Mouse (Mus musculus) midbrain, embryonic 12.5 days (tissue): ENCODE measurements at regions not wholly inside any gene's neighbourhood (a gene's known extent, or its start where the extent isn't known, plus 50 kb on each side); places are given as distances from the start of the nearest gene placed in this dataset.
A peak's percentile ranks its signal among the peaks of the same experiment; 100 is the strongest.

Experiments
- ATAC-seq: fragments of 200-750 bp; cut with Nextera tagmentation; 2 replicates; pipeline ENCODE4 v1.8.0; 2017; ENCODE audit warnings: low read depth, moderate TSS enrichment, moderate library complexity; ENCODE audit not compliant: low FRiP score
- H3K27ac ChIP-seq: fragments of 300-500 bp; sonication (generic); replicated peaks from 2 replicates; pipeline ENCODE4 v1.5.1; 2016; ENCODE audit warnings: mild to moderate bottlenecking
- H3K27me3 ChIP-seq: fragments of 300-500 bp; sonication (generic); 2 replicates; pipeline ENCODE4 v1.6.1; 2016; ENCODE audit warnings: mild to moderate bottlenecking
- H3K36me3 ChIP-seq: fragments of 300-500 bp; sonication (generic); 2 replicates; pipeline ENCODE4 v1.6.1; 2016
- H3K4me1 ChIP-seq: fragments of 300-500 bp; sonication (generic); 2 replicates; pipeline ENCODE4 v1.6.1; 2016
- H3K4me2 ChIP-seq: fragments of 300-500 bp; sonication (generic); replicated peaks from 2 replicates; pipeline ENCODE4 v1.6.1; 2016; ENCODE audit warnings: mild to moderate bottlenecking, moderate library complexity
- H3K4me3 ChIP-seq: fragments of 300-500 bp; sonication (generic); 2 replicates; pipeline ENCODE4 v1.5.1; 2016; ENCODE audit warnings: mild to moderate bottlenecking
- H3K9ac ChIP-seq: fragments of 300-500 bp; sonication (generic); replicated peaks from 2 replicates; pipeline ENCODE4 v1.6.1; 2016; ENCODE audit warnings: mild to moderate bottlenecking, moderate library complexity
- H3K9me3 ChIP-seq: fragments of 300-500 bp; sonication (generic); 2 replicates; pipeline ENCODE4 v1.6.1; 2016; ENCODE audit warnings: mild to moderate bottlenecking
- WGBS: fragments of 180-500 bp; shearing (Covaris S2); methylation state at CpG from one replicate; pipeline ENCODE4 v1.1.7; 2016; 5-methylcytosine and 5-hydroxymethylcytosine counted together

DNA sequence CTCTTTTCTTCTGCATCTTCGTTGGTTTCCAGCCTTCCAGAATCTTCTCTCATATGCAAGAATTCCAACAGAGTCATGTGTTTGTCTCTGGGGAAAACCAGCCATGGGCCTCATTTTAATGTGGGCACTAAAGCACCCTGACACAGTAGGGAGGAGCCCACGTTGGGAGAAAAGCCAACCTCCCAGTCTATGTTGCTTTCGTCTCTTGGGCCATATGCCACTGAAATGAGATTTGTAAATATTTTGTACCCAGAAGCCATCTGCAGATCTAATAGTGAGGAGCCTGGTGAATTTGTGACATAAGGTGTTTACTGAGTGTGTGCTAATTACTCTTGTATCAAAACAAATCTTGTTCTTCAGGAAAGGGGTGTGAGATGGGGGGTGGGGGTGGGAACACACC, 205.3 kb upstream of the Sulf2 start:
- Histone ChIP-seq H3K4me2 (no peak overlapping the region), H3K4me1 (peaks cover 19% of the 10 kb centered on the region), H3K27me3 (peaks cover 61% of the 10 kb centered on the region), H3K4me3 (no peak overlapping the region), H3K9me3 (no peaks in the 10 kb centered on the region), H3K9ac (no peak overlapping the region), H3K36me3 (no peaks in the 10 kb centered on the region), H3K27ac (0 out of 2 replicates have a peak overlapping the region, but pooled peaks have one; percentile 56)
- 76% methylated on average over 3 of the region's 3 CpGs for WGBS
- ATAC-seq: no peak

DNA sequence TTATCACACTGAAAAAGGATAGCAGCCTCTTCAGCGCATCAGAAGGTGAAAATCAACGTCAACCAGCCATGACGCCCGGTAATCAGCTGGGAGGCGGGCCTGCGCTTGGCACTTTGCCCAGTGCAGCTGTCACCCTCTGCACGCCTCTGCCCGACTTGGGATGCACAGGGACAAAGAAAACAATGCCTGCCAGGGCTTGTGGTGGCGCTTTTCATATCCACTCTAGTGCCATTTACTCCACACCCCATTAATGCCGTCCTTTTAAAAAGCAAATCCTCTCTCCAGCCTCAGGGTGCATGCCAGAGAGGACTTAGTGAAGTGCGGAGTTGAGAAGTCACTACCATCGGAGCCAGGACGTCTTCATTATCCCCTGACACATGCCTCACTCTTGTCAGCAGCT, 204.5 kb upstream of the Sulf2 start:
- 43% methylated on average over 13 of the region's 13 CpGs for WGBS
- no peak overlapping the region for H3K4me3 ChIP-seq
- peak overlapping the region; percentile 56 for H3K27ac ChIP-seq
- H3K4me2 ChIP-seq: no peak overlapping the region
- H3K4me1 ChIP-seq: peaks cover 19% of the 10 kb centered on the region
- H3K36me3 ChIP-seq: no peaks in the 10 kb centered on the region
- peak; percentile 69; the same call in 1 of the 2 replicates for ATAC-seq
- no peak overlapping the region for H3K9ac ChIP-seq
- peaks cover 61% of the 10 kb centered on the region for H3K27me3 ChIP-seq
- no peaks in the 10 kb centered on the region for H3K9me3 ChIP-seq

DNA sequence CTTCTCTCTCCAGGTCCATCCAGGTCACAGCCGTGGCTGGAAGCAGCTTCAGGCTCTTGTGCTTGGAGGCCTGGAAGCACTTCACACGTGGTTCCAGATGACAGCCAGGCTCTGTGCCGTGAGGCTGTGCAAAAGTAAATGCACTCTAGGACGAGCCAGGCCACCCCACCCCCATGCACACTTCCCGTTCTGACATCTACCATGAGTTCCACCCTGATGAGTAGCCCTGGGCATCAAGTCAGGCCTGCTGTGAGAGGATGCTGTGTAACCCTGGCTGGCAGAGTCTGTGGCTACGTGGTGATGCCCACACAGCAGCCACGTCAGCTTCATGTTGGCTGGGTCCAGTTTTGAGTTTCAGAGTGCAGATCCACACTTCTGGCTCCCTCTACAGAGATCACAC, 202.4 kb upstream of the Sulf2 start:
- Histone ChIP-seq H3K36me3 (no peaks in the 10 kb centered on the region), H3K4me2 (no peak overlapping the region), H3K4me1 (peaks cover 29% of the 10 kb centered on the region), H3K9ac (no peak overlapping the region), H3K27me3 (peaks cover 67% of the 10 kb centered on the region), H3K4me3 (no peak overlapping the region), H3K27ac (no peak overlapping the region), H3K9me3 (no peaks in the 10 kb centered on the region)
- 78% methylated on average over 7 of the region's 7 CpGs for WGBS
- no peak for ATAC-seq

DNA sequence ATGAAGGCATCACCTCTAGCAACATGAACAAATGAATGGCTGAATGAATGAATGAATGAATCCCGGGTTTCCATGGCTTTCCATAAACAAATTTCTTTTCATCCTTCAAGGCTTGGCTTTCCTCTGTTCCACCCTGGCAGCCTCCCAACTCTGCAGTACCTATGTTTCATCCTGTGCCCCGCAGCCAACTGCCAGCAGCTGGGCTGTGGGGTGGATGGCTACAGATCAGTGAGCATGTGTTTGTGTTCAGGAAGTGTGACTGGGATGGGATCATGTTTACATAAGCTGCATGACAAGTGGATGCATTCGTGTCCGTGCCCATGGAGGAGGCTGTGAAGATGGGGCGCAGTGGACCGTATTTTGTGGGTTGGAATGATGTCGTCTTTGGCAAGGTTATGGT, 200.5 kb upstream of the Sulf2 start:
- no peak overlapping the region for H3K4me3 ChIP-seq
- H3K36me3 ChIP-seq: no peaks in the 10 kb centered on the region
- H3K9me3 ChIP-seq: no peaks in the 10 kb centered on the region
- WGBS: 78% methylated on average over 7 of the region's 7 CpGs
- no peak for ATAC-seq
- H3K4me2 ChIP-seq: no peak overlapping the region
- peaks cover 62% of the 10 kb centered on the region for H3K27me3 ChIP-seq
- peaks cover 26% of the 10 kb centered on the region for H3K4me1 ChIP-seq
- no peak overlapping the region for H3K9ac ChIP-seq
- no peak overlapping the region for H3K27ac ChIP-seq

DNA sequence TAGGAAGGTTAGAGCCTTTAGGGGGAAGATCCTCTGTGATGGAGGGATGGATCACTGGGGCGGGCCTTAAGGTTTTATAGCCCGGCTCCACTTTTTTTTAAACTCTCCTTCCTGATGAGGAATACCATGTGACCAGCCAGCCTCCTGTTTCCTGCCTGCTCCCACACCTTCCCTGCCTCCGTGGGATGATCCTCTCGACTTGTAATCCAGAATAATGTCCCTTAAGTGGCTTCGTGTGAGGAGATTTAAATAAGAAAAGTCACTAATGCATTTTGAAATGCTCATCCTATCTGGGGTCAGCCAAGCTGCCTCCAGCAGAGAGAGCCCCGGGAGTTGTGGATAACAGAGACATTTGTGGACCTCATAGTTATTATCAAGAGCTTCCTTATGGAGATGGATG, 200.0 kb upstream of the Sulf2 start:
- Histone ChIP-seq H3K9me3 (no peaks in the 10 kb centered on the region), H3K36me3 (no peaks in the 10 kb centered on the region), H3K4me3 (no peak overlapping the region), H3K4me2 (no peak overlapping the region), H3K27ac (no peak overlapping the region), H3K9ac (no peak overlapping the region), H3K27me3 (peaks cover 67% of the 10 kb centered on the region), H3K4me1 (peaks cover 23% of the 10 kb centered on the region)
- ATAC-seq: no peak
- WGBS: 55% methylated on average over 6 of the region's 6 CpGs

DNA sequence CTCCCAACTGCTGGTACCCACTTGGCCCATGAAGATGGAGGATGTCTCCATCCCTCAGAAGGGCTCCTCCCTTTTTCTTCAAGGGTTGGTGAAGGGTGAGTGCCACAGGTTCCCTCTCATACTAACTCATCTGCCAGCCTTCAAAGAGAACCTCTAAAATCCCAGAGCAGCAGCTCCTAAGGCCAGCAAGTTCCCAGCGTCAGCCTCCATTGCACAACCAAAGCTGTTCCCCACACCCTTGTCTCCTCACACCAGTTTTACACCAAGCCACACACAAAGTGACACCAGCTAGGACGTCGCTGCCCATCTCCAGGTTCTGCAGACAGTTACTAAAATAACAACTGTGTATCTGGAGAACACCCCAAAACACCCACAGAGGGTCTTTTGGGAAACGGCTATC, 198.9 kb upstream of the Sulf2 start:
- Histone ChIP-seq H3K36me3 (no peaks in the 10 kb centered on the region), H3K27me3 (peaks cover 74% of the 10 kb centered on the region), H3K4me1 (peaks cover 12% of the 10 kb centered on the region), H3K9ac (no peak overlapping the region), H3K27ac (no peak overlapping the region), H3K4me3 (no peak overlapping the region), H3K9me3 (no peaks in the 10 kb centered on the region), H3K4me2 (no peak overlapping the region)
- no peak for ATAC-seq
- 91% methylated on average over 4 of the region's 4 CpGs for WGBS

DNA sequence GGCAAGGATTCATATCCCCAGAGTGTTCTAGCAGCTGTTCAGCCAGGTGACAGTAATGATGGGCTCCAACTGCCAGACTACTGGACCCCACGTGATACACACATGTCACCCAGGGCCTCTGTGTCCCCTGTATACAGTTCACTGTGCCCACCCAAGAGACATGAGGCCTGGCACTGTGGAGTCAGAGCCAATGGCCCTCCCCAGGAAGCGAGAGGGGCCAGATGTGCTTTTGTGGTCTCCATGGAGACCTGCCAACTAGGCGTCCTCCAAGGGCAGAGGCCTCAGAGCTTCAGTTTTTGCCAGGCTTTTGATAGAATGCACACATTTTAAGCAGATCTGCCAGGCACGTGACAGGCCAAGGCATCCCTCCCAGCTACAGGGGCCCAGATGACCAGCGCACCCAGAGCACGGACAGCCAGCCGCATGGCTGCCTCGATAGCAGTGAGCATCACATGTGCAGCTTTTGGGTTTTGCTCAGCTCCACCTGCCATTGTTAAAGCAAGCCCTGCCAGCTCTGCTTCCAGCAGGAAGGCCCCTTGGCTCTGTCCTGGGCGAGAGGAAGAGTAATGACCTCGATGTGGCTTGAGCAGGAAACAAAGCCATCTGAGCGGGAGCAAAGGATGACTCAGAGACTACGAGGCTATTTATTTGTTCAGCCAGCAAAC, 198.1 kb upstream of the Sulf2 start:
- 70% methylated on average over 12 of the region's 12 CpGs for WGBS
- no peak overlapping the region for H3K4me2 ChIP-seq
- H3K4me1 ChIP-seq: peaks cover 12% of the 10 kb centered on the region
- H3K27me3 ChIP-seq: peaks cover 74% of the 10 kb centered on the region
- no peak overlapping the region for H3K9ac ChIP-seq
- no peak overlapping the region for H3K4me3 ChIP-seq
- no peaks in the 10 kb centered on the region for H3K9me3 ChIP-seq
- no peaks in the 10 kb centered on the region for H3K36me3 ChIP-seq
- H3K27ac ChIP-seq: no peak overlapping the region
- no peak for ATAC-seq

DNA sequence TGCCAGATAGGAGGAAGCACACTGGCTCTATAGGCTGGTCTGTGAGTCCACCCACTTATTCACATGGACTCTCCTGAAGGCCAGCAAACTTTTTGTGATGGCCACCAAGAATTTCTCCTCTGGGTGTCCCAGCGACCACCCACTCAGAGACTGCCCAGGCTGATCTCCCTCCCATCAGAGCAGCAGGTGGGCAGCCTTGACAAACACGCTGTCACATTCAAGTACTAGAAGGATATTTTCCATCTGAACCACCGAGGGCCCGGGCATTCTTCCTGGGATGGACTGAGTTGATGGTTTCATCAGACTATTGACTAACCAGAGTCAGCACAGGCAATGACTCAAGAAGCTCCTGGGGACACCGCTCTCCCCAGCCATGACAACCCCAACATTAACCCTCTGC, 196.5 kb upstream of the Sulf2 start:
- H3K36me3 ChIP-seq: no peaks in the 10 kb centered on the region
- WGBS: 85% methylated on average over 5 of the region's 5 CpGs
- H3K9me3 ChIP-seq: no peaks in the 10 kb centered on the region
- peaks cover 74% of the 10 kb centered on the region for H3K27me3 ChIP-seq
- H3K9ac ChIP-seq: no peak overlapping the region
- no peak overlapping the region for H3K27ac ChIP-seq
- H3K4me3 ChIP-seq: no peak overlapping the region
- ATAC-seq: no peak
- peaks cover 18% of the 10 kb centered on the region for H3K4me1 ChIP-seq
- no peak overlapping the region for H3K4me2 ChIP-seq

DNA sequence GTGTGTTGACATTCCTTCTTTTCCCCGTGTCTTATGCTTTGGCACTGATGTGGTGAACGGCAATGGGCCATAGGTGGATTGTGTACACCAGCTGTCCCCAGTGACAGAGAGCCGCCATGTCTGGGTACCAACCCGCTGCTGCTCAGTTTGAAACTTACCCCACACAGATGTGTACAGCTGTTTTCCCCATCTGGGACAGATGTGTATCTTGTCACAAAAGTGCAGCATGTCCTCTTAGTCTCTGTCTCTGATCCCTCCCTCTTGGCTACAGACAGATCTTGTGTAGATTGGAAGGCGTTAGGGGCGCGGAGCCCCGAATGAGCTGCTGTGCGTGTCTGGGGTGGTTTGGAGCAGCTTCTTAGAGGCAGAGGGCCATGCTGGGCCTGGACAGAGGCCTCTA, 196.1 kb upstream of the Sulf2 start:
- WGBS: 90% methylated on average over 9 of the region's 9 CpGs
- Histone ChIP-seq H3K27ac (no peak overlapping the region), H3K9ac (no peak overlapping the region), H3K27me3 (peaks cover 71% of the 10 kb centered on the region), H3K4me2 (no peak overlapping the region), H3K4me1 (peaks cover 22% of the 10 kb centered on the region), H3K4me3 (no peak overlapping the region), H3K36me3 (no peaks in the 10 kb centered on the region), H3K9me3 (no peaks in the 10 kb centered on the region)
- ATAC-seq: no peak

DNA sequence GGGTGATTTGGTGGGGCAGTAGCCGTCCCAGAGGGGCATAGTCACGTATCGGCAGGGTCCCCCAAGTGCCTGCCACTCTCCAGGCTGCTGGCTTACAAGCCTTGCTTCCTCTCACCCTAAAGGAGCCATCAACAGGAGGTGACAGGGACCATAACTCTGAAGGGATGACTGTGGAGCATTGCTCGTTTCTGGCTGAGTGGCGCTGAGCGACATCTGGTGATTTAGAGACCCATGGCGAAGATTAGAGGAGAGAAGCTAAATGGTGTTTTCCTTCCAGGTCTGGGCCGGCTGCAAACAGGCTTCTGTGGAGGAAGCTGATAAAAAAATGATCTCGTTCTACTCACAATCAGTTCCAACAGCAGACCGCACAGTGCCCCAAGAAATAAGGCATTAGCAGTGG, 193.2 kb upstream of the Sulf2 start:
- no peak overlapping the region for H3K4me3 ChIP-seq
- H3K4me1 ChIP-seq: peaks cover 35% of the 10 kb centered on the region
- H3K27ac ChIP-seq: 0 out of 2 replicates have a peak overlapping the region, but pooled peaks have one; percentile 6
- H3K9ac ChIP-seq: no peak overlapping the region
- no peak overlapping the region for H3K4me2 ChIP-seq
- H3K27me3 ChIP-seq: peaks cover 67% of the 10 kb centered on the region
- no peak for ATAC-seq
- 74% methylated on average over 10 of the region's 10 CpGs for WGBS
- H3K9me3 ChIP-seq: no peaks in the 10 kb centered on the region
- no peaks in the 10 kb centered on the region for H3K36me3 ChIP-seq

DNA sequence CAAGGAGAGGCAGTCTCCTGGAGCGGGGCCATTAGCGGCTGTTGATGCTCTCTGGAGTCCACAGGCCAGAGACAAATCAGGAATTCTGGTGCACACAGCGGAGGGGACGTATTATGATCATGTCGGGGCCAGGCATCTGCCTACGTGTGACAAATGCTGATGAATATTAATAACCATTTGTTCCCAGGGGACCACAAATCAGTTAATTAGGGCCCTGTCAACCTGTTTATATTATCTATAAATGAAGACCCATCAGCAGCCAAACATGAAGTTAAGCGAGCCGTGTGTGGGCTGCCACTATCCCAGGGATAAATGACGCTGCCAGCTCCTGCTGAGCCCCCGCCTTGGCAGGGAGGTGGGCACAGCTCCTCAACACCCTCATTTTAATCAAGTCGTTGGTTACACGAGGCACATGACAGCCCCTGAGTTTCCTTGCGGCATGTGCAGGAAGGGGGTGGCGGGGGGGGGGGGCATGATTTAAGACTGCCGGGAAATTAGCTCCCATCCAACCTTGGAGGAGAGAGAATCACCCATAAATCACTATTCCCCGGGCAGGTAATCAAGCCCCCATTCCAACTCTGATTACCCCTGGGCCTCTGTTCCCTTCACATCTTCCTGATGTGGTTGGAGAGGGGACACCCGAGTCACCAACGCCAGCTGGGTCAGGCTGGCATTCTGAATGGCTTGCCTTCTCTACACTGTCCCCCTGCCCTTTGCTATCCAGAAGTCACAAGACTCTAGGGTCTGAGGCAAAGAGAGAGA, 191.1 kb upstream of the Sulf2 start:
- Histone ChIP-seq H3K27me3 (peaks cover 62% of the 10 kb centered on the region), H3K4me2 (no peak overlapping the region), H3K27ac (peak overlapping the region; percentile 10; the same call in 1 of the 2 replicates), H3K4me3 (no peak overlapping the region), H3K9ac (no peak overlapping the region), H3K9me3 (no peaks in the 10 kb centered on the region), H3K36me3 (no peaks in the 10 kb centered on the region), H3K4me1 (peaks cover 30% of the 10 kb centered on the region)
- peak; percentile 52; the same call in 1 of the 2 replicates for ATAC-seq
- WGBS: 51% methylated on average over 18 of the region's 18 CpGs

DNA sequence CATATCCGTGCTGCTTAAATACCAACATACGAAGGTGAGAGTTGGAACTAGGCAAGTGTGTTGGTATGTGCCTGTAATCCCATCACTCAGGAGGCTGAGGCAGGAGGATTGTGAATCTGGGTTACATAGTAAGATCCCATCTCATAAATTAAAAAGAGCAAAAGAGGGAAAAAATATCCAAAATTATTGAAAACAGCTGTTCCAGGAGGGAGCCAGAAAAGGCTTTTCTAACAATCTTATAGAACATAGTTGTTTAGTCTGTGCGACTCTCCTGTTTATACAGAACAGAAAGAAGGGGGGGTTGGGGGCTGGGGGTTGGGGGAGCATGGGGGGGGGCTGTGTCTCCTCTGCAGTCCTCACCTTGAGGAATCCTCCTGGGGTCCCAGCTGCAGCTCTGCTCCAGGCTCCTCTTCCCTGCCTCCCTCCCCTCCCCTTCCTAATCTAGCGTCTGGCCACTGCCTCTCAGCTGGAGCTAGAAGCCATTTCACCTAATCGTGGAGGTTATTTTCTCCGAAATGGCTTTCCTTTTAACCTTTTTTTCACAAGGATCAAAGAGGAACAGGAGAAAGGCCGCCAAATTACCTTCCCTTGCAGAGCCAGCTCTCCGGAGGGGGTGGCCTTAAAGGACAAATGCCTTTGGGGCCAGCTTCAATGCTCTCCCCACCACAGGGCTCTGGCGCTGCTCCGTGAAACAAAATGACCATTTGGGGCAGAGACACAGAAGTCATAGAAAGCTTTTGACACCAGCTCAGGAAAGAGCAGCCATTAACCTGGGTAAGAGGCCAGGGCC, 188.3 kb upstream of the Sulf2 start:
- Histone ChIP-seq H3K27ac (no peak overlapping the region), H3K36me3 (no peaks in the 10 kb centered on the region), H3K9me3 (no peaks in the 10 kb centered on the region), H3K9ac (no peak overlapping the region), H3K4me2 (no peak overlapping the region), H3K4me1 (peaks cover 30% of the 10 kb centered on the region), H3K27me3 (peaks cover 39% of the 10 kb centered on the region), H3K4me3 (no peak overlapping the region)
- ATAC-seq: no peak
- WGBS: 26% methylated on average over 10 of the region's 10 CpGs
